Comparison of ENCODE assay signal across 14 mouse cellular contexts in the genomic region with DNA sequence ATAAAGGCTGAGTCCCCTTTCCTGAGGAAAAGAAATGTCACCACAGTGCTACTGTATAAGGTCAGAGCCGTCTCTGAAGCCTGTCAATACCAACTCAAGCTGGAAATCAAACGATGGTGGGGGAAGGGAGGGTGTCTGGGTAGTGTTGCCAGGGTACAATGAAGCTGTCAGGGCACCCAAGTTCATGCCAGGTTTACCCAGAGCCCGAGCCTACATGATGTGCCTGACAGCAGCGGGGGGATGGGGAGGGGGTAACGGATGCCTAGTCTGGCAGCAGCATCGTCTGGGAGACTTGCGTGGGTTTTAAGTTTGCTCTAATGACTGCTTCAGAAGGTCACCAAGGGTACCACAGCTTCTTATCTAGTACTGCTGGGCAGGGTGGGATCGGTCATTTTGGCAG. TPM values are rescaled to one million over a fixed set of nuclear protein-coding genes. Genes with fewer than 3 reads are reported as not detected.
DNase-seq lines count a peak whose midpoint lies in the region; ATAC-seq and TF ChIP-seq lines count a peak whose summit lies in the region.
"Had no signal": no experiment of that assay in that cellular context is flagged by ENCODE, and none has a peak within 500 bp of the region (broad histone marks: within the 10 kb centered on the region; RNA-seq: fewer than 3 reads in every experiment).

No protein-coding gene starts in this region.

- H3K4me2 ChIP-seq in embryonic facial prominence, embryonic 13.5 days = no peak overlapping the region
- H3K4me2 ChIP-seq in hindbrain, embryonic 12.5 days (replicated peaks) = no peak overlapping the region
- H3K4me2 ChIP-seq in hindbrain, embryonic 16.5 days (ENCODE audit: low read length) = no peak overlapping the region; the same call in 1 of the 2 replicates
- H3K4me2 ChIP-seq in embryonic facial prominence, embryonic 14.5 days (ENCODE audit: low read depth, low read length) = no peak overlapping the region
- H3K4me2 ChIP-seq in limb, embryonic 15.5 days = no peak overlapping the region
- H3K4me2 ChIP-seq in lung, postnatal 0 days (replicated peaks; ENCODE audit: low read depth, low read length) = no peak overlapping the region

- peak overlapping the region; percentile 68; the same call in 1 of the 2 replicates for H3K27ac ChIP-seq in embryonic facial prominence, embryonic 13.5 days
- no peak overlapping the region for H3K27ac ChIP-seq in embryonic facial prominence, embryonic 10.5 days (replicated peaks)
- no peak overlapping the region for H3K27ac ChIP-seq in hindbrain, embryonic 12.5 days
- H3K27ac ChIP-seq in hindbrain, embryonic 16.5 days (ENCODE audit: low read depth, low read length) = no peak overlapping the region
- H3K27ac ChIP-seq in embryonic facial prominence, embryonic 14.5 days (replicated peaks; ENCODE audit: low read depth, low read length) = peak overlapping the region; percentile 40
- H3K27ac ChIP-seq in limb, embryonic 15.5 days = peak overlapping the region; percentile 63
- no peak overlapping the region for H3K27ac ChIP-seq in lung, postnatal 0 days (ENCODE audit: low read length)

- H3K4me3 ChIP-seq in embryonic facial prominence, embryonic 13.5 days = no peak overlapping the region
- H3K4me3 ChIP-seq in embryonic facial prominence, embryonic 10.5 days = no peak overlapping the region
- no peak overlapping the region for H3K4me3 ChIP-seq in hindbrain, embryonic 12.5 days
- no peak overlapping the region for H3K4me3 ChIP-seq in hindbrain, embryonic 16.5 days (ENCODE audit: low read length)
- H3K4me3 ChIP-seq in embryonic facial prominence, embryonic 14.5 days (ENCODE audit: low read depth, low read length) = no peak overlapping the region
- H3K4me3 ChIP-seq in limb, embryonic 15.5 days = no peak overlapping the region
- H3K4me3 ChIP-seq in lung, postnatal 0 days (ENCODE audit: low read depth, low read length) = no peak overlapping the region

- no peaks in the 10 kb centered on the region for H3K9me3 ChIP-seq in embryonic facial prominence, embryonic 13.5 days
- H3K9me3 ChIP-seq in embryonic facial prominence, embryonic 10.5 days = no peaks in the 10 kb centered on the region
- H3K9me3 ChIP-seq in hindbrain, embryonic 12.5 days (replicated peaks) = no peaks in the 10 kb centered on the region
- no peaks in the 10 kb centered on the region for H3K9me3 ChIP-seq in hindbrain, embryonic 16.5 days (ENCODE audit: control insufficient read depth, low read length)
- no peaks in the 10 kb centered on the region for H3K9me3 ChIP-seq in embryonic facial prominence, embryonic 14.5 days (ENCODE audit: control insufficient read depth, low read length)
- no peaks in the 10 kb centered on the region for H3K9me3 ChIP-seq in limb, embryonic 15.5 days
- H3K9me3 ChIP-seq in lung, postnatal 0 days (ENCODE audit: low read length) = no peaks in the 10 kb centered on the region
- H3K9me3 ChIP-seq: G1E had no signal

- ATAC-seq in embryonic facial prominence, embryonic 13.5 days (ENCODE audit: insufficient number of reproducible peaks, insufficient read depth, low FRiP score, low TSS enrichment, low read depth) = no peak
- ATAC-seq in hindbrain, embryonic 12.5 days (ENCODE audit: low FRiP score) = peak; percentile 21; the same call in 1 of the 2 replicates
- ATAC-seq in hindbrain, embryonic 16.5 days = no peak; the same call in 1 of the 2 replicates
- no peak for ATAC-seq in embryonic facial prominence, embryonic 14.5 days (ENCODE audit: low read depth)
- ATAC-seq in limb, embryonic 15.5 days (ENCODE audit: insufficient number of reproducible peaks, low FRiP score, low TSS enrichment, low read depth) = no peak
- ATAC-seq in lung, postnatal 0 days = no peak
- ATAC-seq: inflammation-experienced regulatory T-cells, adult 6 months had no signal

- 78% methylated on average over 8 of the region's 8 CpGs for WGBS in embryonic facial prominence, embryonic 13.5 days
- 77% methylated on average over 8 of the region's 8 CpGs for WGBS in embryonic facial prominence, embryonic 10.5 days
- WGBS in hindbrain, embryonic 12.5 days = 58% methylated on average over 8 of the region's 8 CpGs
- WGBS in hindbrain, embryonic 16.5 days = 52% methylated on average over 8 of the region's 8 CpGs
- 75% methylated on average over 8 of the region's 8 CpGs for WGBS in embryonic facial prominence, embryonic 14.5 days
- WGBS in limb, embryonic 15.5 days = 67% methylated on average over 8 of the region's 8 CpGs
- WGBS in lung, postnatal 0 days = 59% methylated on average over 8 of the region's 8 CpGs

- H3K4me1 ChIP-seq in embryonic facial prominence, embryonic 13.5 days = peaks cover 37% of the 10 kb centered on the region
- H3K4me1 ChIP-seq in embryonic facial prominence, embryonic 10.5 days = peaks cover 27% of the 10 kb centered on the region
- H3K4me1 ChIP-seq in hindbrain, embryonic 12.5 days = peaks cover 27% of the 10 kb centered on the region
- peaks cover 13% of the 10 kb centered on the region for H3K4me1 ChIP-seq in hindbrain, embryonic 16.5 days (ENCODE audit: control insufficient read depth, insufficient read depth, low read depth, low read length)
- peaks cover 25% of the 10 kb centered on the region for H3K4me1 ChIP-seq in embryonic facial prominence, embryonic 14.5 days (ENCODE audit: control insufficient read depth, insufficient read depth, low read length)
- peaks cover 48% of the 10 kb centered on the region for H3K4me1 ChIP-seq in limb, embryonic 15.5 days
- peaks cover 23% of the 10 kb centered on the region; the same call in 1 of the 2 replicates for H3K4me1 ChIP-seq in lung, postnatal 0 days (ENCODE audit: insufficient read depth, low read depth, low read length)

- peaks cover 31% of the 10 kb centered on the region for H3K36me3 ChIP-seq in embryonic facial prominence, embryonic 13.5 days
- peaks cover 50% of the 10 kb centered on the region for H3K36me3 ChIP-seq in embryonic facial prominence, embryonic 10.5 days (replicated peaks)
- peaks cover 15% of the 10 kb centered on the region for H3K36me3 ChIP-seq in hindbrain, embryonic 12.5 days
- peaks cover 4% of the 10 kb centered on the region; the same call in 1 of the 2 replicates for H3K36me3 ChIP-seq in hindbrain, embryonic 16.5 days (ENCODE audit: control insufficient read depth, insufficient read depth, low read length)
- H3K36me3 ChIP-seq in embryonic facial prominence, embryonic 14.5 days (ENCODE audit: control insufficient read depth, insufficient read depth, low read length) = peaks cover 47% of the 10 kb centered on the region
- H3K36me3 ChIP-seq in limb, embryonic 15.5 days = peaks cover 30% of the 10 kb centered on the region
- H3K36me3 ChIP-seq in lung, postnatal 0 days (ENCODE audit: insufficient read depth, low read length) = peaks cover 4% of the 10 kb centered on the region
- H3K36me3 ChIP-seq: G1E had no signal

- no peaks in the 10 kb centered on the region for H3K27me3 ChIP-seq in embryonic facial prominence, embryonic 13.5 days
- no peaks in the 10 kb centered on the region for H3K27me3 ChIP-seq in embryonic facial prominence, embryonic 10.5 days (replicated peaks; ENCODE audit: low read depth, poor library complexity, severe bottlenecking)
- H3K27me3 ChIP-seq in hindbrain, embryonic 12.5 days = no peaks in the 10 kb centered on the region
- H3K27me3 ChIP-seq in hindbrain, embryonic 16.5 days (replicated peaks; ENCODE audit: control insufficient read depth, insufficient read depth, low read length) = no peaks in the 10 kb centered on the region
- no peaks in the 10 kb centered on the region for H3K27me3 ChIP-seq in embryonic facial prominence, embryonic 14.5 days (replicated peaks; ENCODE audit: control insufficient read depth, insufficient read depth, low read length)
- H3K27me3 ChIP-seq in limb, embryonic 15.5 days = no peaks in the 10 kb centered on the region
- no peaks in the 10 kb centered on the region for H3K27me3 ChIP-seq in lung, postnatal 0 days (replicated peaks; ENCODE audit: insufficient read depth, low read length)

- TF ChIP-seq CTCF in lung, postnatal 0 days (IDR thresholded peaks at IDR 0.05) = no peak

- TF ChIP-seq EP300 in lung, postnatal 0 days (IDR thresholded peaks at IDR 0.05) = no peak

- DNase-seq in embryonic facial prominence, embryonic 10.5 days (ENCODE audit: low spot score) = no peak
- DNase-seq in embryonic facial prominence, embryonic 14.5 days (ENCODE audit: low spot score) = no peak
- no peak for DNase-seq in adrenal gland, adult 18-20 months (ENCODE audit: low spot score in 2 of 2)
- no peak for DNase-seq in lung, postnatal 0 days (ENCODE audit: low spot score)
- DNase-seq: layer of hippocampus, adult 9-11 months; lung, postnatal 10 days; right cerebral cortex, postnatal 14 days; thymus, adult 18-20 months had no signal

- no peak overlapping the region for H3K9ac ChIP-seq in embryonic facial prominence, embryonic 13.5 days
- H3K9ac ChIP-seq in hindbrain, embryonic 12.5 days = no peak overlapping the region
- no peak overlapping the region for H3K9ac ChIP-seq in hindbrain, embryonic 16.5 days (ENCODE audit: low read depth, low read length)
- no peak overlapping the region for H3K9ac ChIP-seq in embryonic facial prominence, embryonic 14.5 days (ENCODE audit: low read depth, low read length)
- H3K9ac ChIP-seq in limb, embryonic 15.5 days = no peak overlapping the region
- no peak overlapping the region for H3K9ac ChIP-seq in lung, postnatal 0 days (replicated peaks; ENCODE audit: low read depth)

RNA-seq across cellular contexts. Expression of a gene that starts 23.1 kb away (rescaled TPM):
- polyA plus RNA-seq in embryonic facial prominence, embryonic 13.5 days (2015; fragmentation: Nextera tagmentation; extraction: Ambion mirVana) = 23.2 and 25.5 TPM in 2 replicates
- polyA plus RNA-seq in embryonic facial prominence, embryonic 10.5 days (2016; fragmentation: Nextera tagmentation; extraction: Ambion mirVana) = 18.0 and 18.4 TPM in 2 replicates
- 30.6 and 31.1 TPM in 2 replicates for polyA plus RNA-seq in hindbrain, embryonic 12.5 days (2016; fragmentation: Nextera tagmentation; extraction: Ambion mirVana)
- 7.1 and 8.4 TPM in 2 replicates for polyA plus RNA-seq in hindbrain, embryonic 16.5 days (2015; fragmentation: Nextera tagmentation; extraction: Ambion mirVana)
- polyA plus RNA-seq in embryonic facial prominence, embryonic 14.5 days (2014; fragmentation: Nextera tagmentation; extraction: Ambion mirVana) = 31.5 and 33.8 TPM in 2 replicates
- 21.1 and 25.2 TPM in 2 replicates for polyA plus RNA-seq in limb, embryonic 15.5 days (2015; fragmentation: Nextera tagmentation; extraction: Ambion mirVana)
- total RNA-seq in adrenal gland, adult 18-20 months (2021) = 10 to 100 TPM; 22.3 to 24.9 TPM
- 18.1 and 22.0 TPM in 2 replicates for polyA plus RNA-seq in lung, postnatal 0 days (2015; fragmentation: Nextera tagmentation; extraction: Ambion mirVana)
- polyA plus RNA-seq: G1E had no signal

Comparison
In these comparisons a context has a peak if more than half of its experiments do, and no peak if none do; other contexts are left out.
1. H3K27ac ChIP-seq: peak in embryonic facial prominence, embryonic 13.5 days (single experiment), embryonic facial prominence, embryonic 14.5 days (single experiment) and limb, embryonic 15.5 days (single experiment); none in embryonic facial prominence, embryonic 10.5 days (single experiment), hindbrain, embryonic 12.5 days (single experiment), hindbrain, embryonic 16.5 days (single experiment) and lung, postnatal 0 days (single experiment).